Mouse (Mus musculus) layer of hippocampus, adult 2 months (tissue): ENCODE measurements at regions not wholly inside any gene's neighbourhood (a gene's known extent, or its start where the extent isn't known, plus 50 kb on each side); places are given as distances from the start of the nearest gene placed in this dataset.
A peak's percentile ranks its signal among the peaks of the same experiment; 100 is the strongest.

Experiments
- DNase-seq, 2 experiments: peaks; one replicate each; pipeline ENCODE4 v3.0.0; 2022; ENCODE audit warnings: low spot score in 2 of 2
- H3K27ac ChIP-seq: fragments of 200-600 bp; 2 replicates; pipeline ENCODE4 v1.8.1; 2022
- H3K4me3 ChIP-seq: fragments of 200-600 bp; 2 replicates; pipeline ENCODE4 v1.8.1; 2022; ENCODE audit warnings: mild to moderate bottlenecking
- CTCF ChIP-seq: fragments of 200-600 bp; conservative IDR thresholded peaks from 2 replicates; pipeline ENCODE4 v1.8.1; 2022; ENCODE audit warnings: antibody characterized with exemption, mild to moderate bottlenecking, moderate library complexity

- TF ChIP-seq CTCF: no peak
- Histone ChIP-seq H3K4me3 (no peak overlapping the region), H3K27ac (no peak overlapping the region)
- no peak for DNase-seq
These were observed 77.3 kb upstream of the Syt6 start for GRCm38 (mm10) chr3:103497696-103498095.

GRCm38 (mm10) chr3:103498458-103498857, 76.6 kb upstream of the Syt6 start:
- no peak for TF ChIP-seq CTCF
- Histone ChIP-seq H3K27ac (no peak overlapping the region), H3K4me3 (no peak overlapping the region)
- no peak for DNase-seq

- no peak overlapping the region for H3K27ac ChIP-seq
- no peak overlapping the region for H3K4me3 ChIP-seq
- DNase-seq: no peak
- TF ChIP-seq CTCF: no peak
These were observed 75.2 kb upstream of the Syt6 start for GRCm38 (mm10) chr3:103499801-103500200.

- TF ChIP-seq CTCF: no peak
- Histone ChIP-seq H3K4me3 (no peak overlapping the region), H3K27ac (no peak overlapping the region)
- DNase-seq: no peak
These were observed 74.7 kb upstream of the Syt6 start for GRCm38 (mm10) chr3:103500366-103500765.

GRCm38 (mm10) chr3:103504160-103504559, 70.9 kb upstream of the Syt6 start:
- Histone ChIP-seq H3K4me3 (no peak overlapping the region), H3K27ac (no peak overlapping the region)
- no peak for TF ChIP-seq CTCF
- no peak for DNase-seq

- TF ChIP-seq CTCF: no peak
- H3K27ac ChIP-seq: no peak overlapping the region
- DNase-seq: no peak
- no peak overlapping the region for H3K4me3 ChIP-seq
These were observed 61.6 kb upstream of the Syt6 start for GRCm38 (mm10) chr3:103513411-103513810.

GRCm38 (mm10) chr3:103514061-103514460, 61.0 kb upstream of the Syt6 start:
- Histone ChIP-seq H3K4me3 (no peak overlapping the region), H3K27ac (no peak overlapping the region)
- TF ChIP-seq CTCF: no peak
- DNase-seq: no peak

- no peak for DNase-seq
- no peak for TF ChIP-seq CTCF
These were observed 59.1 kb upstream of the Syt6 start for GRCm38 (mm10) chr3:103515946-103516345.

GRCm38 (mm10) chr3:103517376-103518304, 57.4 kb upstream of the Syt6 start:
- TF ChIP-seq CTCF: no peak
- no peak overlapping the region for H3K27ac ChIP-seq
- DNase-seq: no peak

More at GRCm38 (mm10) chr3:103515946-103516345, 59.1 kb upstream of the Syt6 start:
- H3K27ac ChIP-seq: no peak overlapping the region
- no peak overlapping the region for H3K4me3 ChIP-seq

GRCm38 (mm10) chr3:103518624-103519023, 56.4 kb upstream of the Syt6 start:
- Histone ChIP-seq H3K27ac (no peak overlapping the region), H3K4me3 (no peak overlapping the region)
- TF ChIP-seq CTCF: peak; percentile 43
- no peak for DNase-seq

More at GRCm38 (mm10) chr3:103517376-103518304, 57.4 kb upstream of the Syt6 start:
- H3K4me3 ChIP-seq: no peak overlapping the region
